Mouse (Mus musculus): ENCODE data around the gene Ube2cbp.

- no peak for TF ChIP-seq CTCF (conservative IDR thresholded peaks at IDR 0.05; ENCODE audit: low read length)
- no peak for TF ChIP-seq NANOG (IDR thresholded peaks at IDR 0.05; ENCODE audit: borderline replicate concordance, low read length)
- no peak for TF ChIP-seq POU5F1 (IDR thresholded peaks at IDR 0.05; ENCODE audit: borderline replicate concordance, low read length)
These were observed 182.2 kb downstream of the Ube2cbp start for GRCm38 (mm10) chr9:86282555-86282954.

Data from E14TG2a.4 (cell line).